Mouse (Mus musculus): ENCODE data around the gene Ino80b.

GRCm38 (mm10) chr6:83080210-83080609, 45.0 kb downstream of the Ino80b start:
- TF ChIP-seq CTCF (IDR thresholded peaks at IDR 0.05; ENCODE audit: extremely low read depth, insufficient read depth, low read length) (no peak), POLR2A (IDR thresholded peaks at IDR 0.05; ENCODE audit: extremely low read depth, insufficient read depth, low read length) (no peak)

All from cortical plate, adult 2 months (tissue).